Mouse (Mus musculus): Measurements from ENCODE around the gene Rac1. TPM values are rescaled to one million over a fixed set of nuclear protein-coding genes. Genes with fewer than 3 reads are reported as not detected.

The Rac1 gene
- total RNA-seq (2014; rRNA removed): 38.6 and 69.0 TPM in 2 replicates
- polyA plus RNA-seq (2012; rRNA removed): 99.8 and 114 TPM in 2 replicates

- peak within 1 kb of the TSS; percentile 96 for H3K9ac ChIP-seq (ENCODE audit: low read depth, low read length)
- H3K36me3 ChIP-seq (ENCODE audit: control insufficient read depth, insufficient read depth, low read length): no peaks in the 10 kb centered on the region
- peak within 1 kb of the TSS; percentile 82 for H3K4me3 ChIP-seq (ENCODE audit: insufficient read depth, low read depth, low read length)
- no peaks in the 10 kb centered on the region for H3K27me3 ChIP-seq (ENCODE audit: control insufficient read depth, insufficient read depth, low read length)
- TF ChIP-seq POLR2A (IDR thresholded peaks at IDR 0.05; ENCODE audit: extremely low read depth, insufficient read depth, low read length) (peak; percentile 81), CTCF (IDR thresholded peaks at IDR 0.05; ENCODE audit: low read depth, low read length) (no peak)
- H3K27ac ChIP-seq (replicated peaks; ENCODE audit: insufficient read depth, low read depth, low read length): peak within 1 kb of the TSS; percentile 93
- peaks cover 40% of the 10 kb centered on the region for H3K79me2 ChIP-seq (ENCODE audit: control insufficient read depth, insufficient read depth, low read length)
- peaks cover 18% of the 10 kb centered on the region for H3K4me1 ChIP-seq (ENCODE audit: control insufficient read depth, insufficient read depth, low read length)
- WGBS: under 1% methylated on average over 94 of the region's 105 CpGs
- DNase-seq (ENCODE audit: extremely low read depth, low read depth, low spot score): peak; percentile 70
Measured at GRCm38 (mm10) chr5:143527486-143528307, at the start of gene Rac1. Gene Rac1 (minus strand): TSS chr5:143528036.

DNA sequence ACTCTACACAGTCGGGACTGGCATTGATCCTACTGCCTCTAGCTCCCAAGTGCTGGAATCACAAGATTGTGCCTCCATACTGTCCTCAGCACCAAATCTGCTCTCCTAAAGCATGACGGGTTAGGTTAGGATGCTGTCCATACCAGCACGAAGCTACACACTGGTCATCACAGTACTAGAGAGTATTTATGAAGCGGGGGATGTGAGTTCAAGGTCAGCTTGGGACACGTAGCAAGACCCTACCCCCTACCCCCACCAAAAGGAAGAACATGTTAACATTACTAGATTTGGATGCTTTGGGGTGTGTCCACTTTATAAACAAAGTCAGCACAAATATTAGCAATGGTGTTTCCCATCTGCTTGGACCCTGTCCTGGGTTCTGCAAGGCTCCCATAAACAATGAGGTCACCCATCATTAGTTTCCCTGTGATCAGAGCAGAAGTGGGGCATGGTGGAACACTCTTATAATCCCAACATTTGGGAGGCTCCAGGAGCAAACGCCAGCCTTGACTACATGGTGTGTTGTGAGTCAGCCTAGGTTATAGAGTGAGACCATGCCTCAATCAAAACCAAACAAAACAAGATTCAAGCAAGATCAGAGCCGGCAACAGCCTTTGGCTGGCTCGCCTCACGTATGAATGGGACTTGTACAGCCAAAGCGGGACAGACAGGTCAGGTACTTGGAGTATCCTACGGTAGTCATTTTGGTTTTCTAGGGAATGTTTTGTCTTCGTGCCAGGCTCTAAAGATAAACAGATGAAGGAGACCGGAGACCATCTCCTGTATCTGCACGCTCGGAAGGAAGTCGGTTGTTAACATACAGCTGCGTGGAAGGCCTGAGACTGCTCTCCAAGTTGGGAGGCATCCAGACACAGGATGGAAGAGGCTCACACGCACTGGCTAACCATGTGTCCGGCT, 46.7 kb upstream of the Rac1 start:
- WGBS: 76% methylated on average over 19 of the region's 19 CpGs
- TF ChIP-seq CTCF (IDR thresholded peaks at IDR 0.05; ENCODE audit: low read depth, low read length) (no peak), POLR2A (IDR thresholded peaks at IDR 0.05; ENCODE audit: extremely low read depth, insufficient read depth, low read length) (no peak)
- Histone ChIP-seq H3K4me3 (ENCODE audit: insufficient read depth, low read depth, low read length) (no peak overlapping the region), H3K27me3 (ENCODE audit: control insufficient read depth, insufficient read depth, low read length) (no peaks in the 10 kb centered on the region), H3K9ac (ENCODE audit: low read depth, low read length) (no peak overlapping the region), H3K4me1 (ENCODE audit: control insufficient read depth, insufficient read depth, low read length) (no peaks in the 10 kb centered on the region), H3K27ac (replicated peaks; ENCODE audit: insufficient read depth, low read depth, low read length) (peak overlapping the region; percentile 43; the same call in 1 of the 2 replicates), H3K79me2 (ENCODE audit: control insufficient read depth, insufficient read depth, low read length) (no peaks in the 10 kb centered on the region), H3K36me3 (ENCODE audit: control insufficient read depth, insufficient read depth, low read length) (no peaks in the 10 kb centered on the region)
- DNase-seq (ENCODE audit: extremely low read depth, low read depth, low spot score): peak; percentile 12

- Histone ChIP-seq H3K4me1 (ENCODE audit: control insufficient read depth, insufficient read depth, low read length) (no peaks in the 10 kb centered on the region), H3K9ac (ENCODE audit: low read depth, low read length) (no peak overlapping the region), H3K27me3 (ENCODE audit: control insufficient read depth, insufficient read depth, low read length) (no peaks in the 10 kb centered on the region), H3K27ac (replicated peaks; ENCODE audit: insufficient read depth, low read depth, low read length) (no peak overlapping the region), H3K4me3 (ENCODE audit: insufficient read depth, low read depth, low read length) (no peak overlapping the region), H3K79me2 (ENCODE audit: control insufficient read depth, insufficient read depth, low read length) (no peaks in the 10 kb centered on the region), H3K36me3 (ENCODE audit: control insufficient read depth, insufficient read depth, low read length) (no peaks in the 10 kb centered on the region)
- DNase-seq (ENCODE audit: extremely low read depth, low read depth, low spot score): no peak
- WGBS: 95% methylated on average over 4 of the region's 4 CpGs
- no peak for TF ChIP-seq POLR2A (IDR thresholded peaks at IDR 0.05; ENCODE audit: extremely low read depth, insufficient read depth, low read length)
Measured at GRCm38 (mm10) chr5:143573067-143573466, 45.2 kb upstream of the Rac1 start.

GRCm38 (mm10) chr5:143572195-143572594, 44.4 kb upstream of the Rac1 start:
- no peak overlapping the region for H3K9ac ChIP-seq (ENCODE audit: low read depth, low read length)
- no peaks in the 10 kb centered on the region for H3K27me3 ChIP-seq (ENCODE audit: control insufficient read depth, insufficient read depth, low read length)
- H3K36me3 ChIP-seq (ENCODE audit: control insufficient read depth, insufficient read depth, low read length): no peaks in the 10 kb centered on the region
- DNase-seq (ENCODE audit: extremely low read depth, low read depth, low spot score): peak; percentile 13
- peak overlapping the region; percentile 40; the same call in 1 of the 2 replicates for H3K27ac ChIP-seq (replicated peaks; ENCODE audit: insufficient read depth, low read depth, low read length)
- no peaks in the 10 kb centered on the region for H3K4me1 ChIP-seq (ENCODE audit: control insufficient read depth, insufficient read depth, low read length)
- 76% methylated on average over 5 of the region's 5 CpGs for WGBS
- H3K79me2 ChIP-seq (ENCODE audit: control insufficient read depth, insufficient read depth, low read length): no peaks in the 10 kb centered on the region
- TF ChIP-seq CTCF (IDR thresholded peaks at IDR 0.05; ENCODE audit: low read depth, low read length): no peak
- TF ChIP-seq POLR2A (IDR thresholded peaks at IDR 0.05; ENCODE audit: extremely low read depth, insufficient read depth, low read length): no peak
- no peak overlapping the region for H3K4me3 ChIP-seq (ENCODE audit: insufficient read depth, low read depth, low read length)

DNA sequence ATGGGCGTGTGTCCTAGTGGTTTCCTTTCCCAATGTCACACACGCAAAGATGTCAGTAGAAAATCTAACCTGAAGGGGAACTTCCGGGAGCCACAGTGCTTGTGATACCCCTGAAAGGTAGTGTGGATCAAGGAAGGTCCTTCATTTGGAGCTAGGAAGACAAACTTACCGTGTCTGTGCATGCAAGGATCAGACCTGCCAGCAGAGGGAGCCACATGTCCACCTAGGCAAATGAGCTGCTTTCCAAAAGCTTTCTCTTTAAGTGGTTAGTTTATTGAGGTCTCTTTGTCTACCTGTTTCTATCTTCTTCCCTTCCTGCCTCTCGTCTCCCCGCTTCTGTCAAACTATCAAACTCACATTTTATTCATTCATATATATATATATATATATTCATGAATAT, 40.0 kb upstream of the Rac1 start:
- no peaks in the 10 kb centered on the region for H3K4me1 ChIP-seq (ENCODE audit: control insufficient read depth, insufficient read depth, low read length)
- H3K36me3 ChIP-seq (ENCODE audit: control insufficient read depth, insufficient read depth, low read length): no peaks in the 10 kb centered on the region
- no peaks in the 10 kb centered on the region for H3K79me2 ChIP-seq (ENCODE audit: control insufficient read depth, insufficient read depth, low read length)
- 17% methylated on average over 6 of the region's 6 CpGs for WGBS
- H3K27me3 ChIP-seq (ENCODE audit: control insufficient read depth, insufficient read depth, low read length): no peaks in the 10 kb centered on the region
- H3K9ac ChIP-seq (ENCODE audit: low read depth, low read length): no peak overlapping the region
- no peak for TF ChIP-seq POLR2A (IDR thresholded peaks at IDR 0.05; ENCODE audit: extremely low read depth, insufficient read depth, low read length)
- peak; percentile 87 for TF ChIP-seq CTCF (IDR thresholded peaks at IDR 0.05; ENCODE audit: low read depth, low read length)
- H3K4me3 ChIP-seq (ENCODE audit: insufficient read depth, low read depth, low read length): no peak overlapping the region
- no peak overlapping the region for H3K27ac ChIP-seq (replicated peaks; ENCODE audit: insufficient read depth, low read depth, low read length)
- peak; percentile 67 for DNase-seq (ENCODE audit: extremely low read depth, low read depth, low spot score)

Data from liver, adult 2 months (tissue).